Mouse (Mus musculus): ENCODE measurements around the gene Artn. TPM values are rescaled to one million over a fixed set of nuclear protein-coding genes. Genes with fewer than 3 reads are reported as not detected.

Artn gene
- total RNA-seq, 2 experiments from 2014 or later: 1.8 to 2.3 TPM

DNA sequence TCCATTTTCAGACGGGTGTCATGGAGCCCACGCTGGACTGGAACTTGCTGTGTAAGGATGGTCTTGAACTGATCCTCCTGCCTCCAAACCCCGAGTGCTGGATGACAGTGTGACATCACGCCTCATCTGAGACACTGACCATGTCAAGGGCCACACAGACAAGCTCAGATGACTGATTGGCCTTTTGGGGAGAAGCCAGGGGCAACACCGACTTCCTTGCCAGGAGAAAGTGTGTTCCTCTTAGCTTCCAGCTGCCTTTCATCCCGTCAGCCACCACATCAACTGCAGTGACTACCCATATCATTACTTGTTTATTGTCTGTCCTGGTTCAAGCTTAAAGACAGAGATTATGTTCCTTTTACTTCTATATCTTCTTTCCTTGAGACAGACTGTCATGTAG, 4.6 kb downstream of the Artn start:
- no peak for DNase-seq (ENCODE audit: low spot score in 2 of 2)
- intact Hi-C loops (cut with DNase I): loop anchor here (10.0 kb wide), 1 partner anchor 100 kb away; no protein-coding TSS in a partner anchor

DNA sequence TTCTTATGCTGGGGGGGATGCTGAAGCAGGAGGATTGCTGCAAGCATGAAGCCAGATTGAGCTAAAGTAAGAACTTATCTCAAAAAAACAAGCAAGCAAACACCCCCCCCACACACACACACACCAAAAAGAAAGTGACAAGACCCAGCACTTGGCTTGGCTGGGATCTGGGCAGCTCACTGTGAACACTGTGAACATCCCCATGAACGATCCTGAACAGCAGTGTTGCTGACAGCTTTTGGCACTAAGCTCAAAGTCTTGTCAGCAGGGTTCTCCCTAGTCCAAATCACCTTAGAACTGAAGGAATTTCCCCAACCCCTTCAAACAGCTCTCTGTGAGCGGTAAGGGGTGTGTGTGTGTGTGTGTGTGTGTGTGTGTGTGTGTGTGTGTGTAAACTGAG, 6.1 kb downstream of the Artn start:
- intact Hi-C loops (cut with DNase I): loop anchor here (10.0 kb wide), 1 partner anchor 99 kb away; no protein-coding TSS in a partner anchor

GRCm38 (mm10) chr4:117921358-117921757, 8.2 kb downstream of the Artn start:
- no peak for DNase-seq (ENCODE audit: low spot score in 2 of 2)
- intact Hi-C loops (cut with DNase I): loop anchor here (10.0 kb wide), 1 partner anchor 97 kb away; no protein-coding TSS in a partner anchor

More for the DNA sequence above, 6.1 kb downstream of the Artn start:
- DNase-seq (ENCODE audit: low spot score in 2 of 2): no peak

- DNase-seq (ENCODE audit: low spot score in 2 of 2): no peak
- intact Hi-C loops (cut with DNase I): no loop called here
These were observed 10.8 kb downstream of the Artn start for GRCm38 (mm10) chr4:117918762-117919161.

GRCm38 (mm10) chr4:117918261-117918660, 11.3 kb downstream of the Artn start:
- intact Hi-C loops (cut with DNase I): no loop called here
- no peak for DNase-seq (ENCODE audit: low spot score in 2 of 2)

DNA sequence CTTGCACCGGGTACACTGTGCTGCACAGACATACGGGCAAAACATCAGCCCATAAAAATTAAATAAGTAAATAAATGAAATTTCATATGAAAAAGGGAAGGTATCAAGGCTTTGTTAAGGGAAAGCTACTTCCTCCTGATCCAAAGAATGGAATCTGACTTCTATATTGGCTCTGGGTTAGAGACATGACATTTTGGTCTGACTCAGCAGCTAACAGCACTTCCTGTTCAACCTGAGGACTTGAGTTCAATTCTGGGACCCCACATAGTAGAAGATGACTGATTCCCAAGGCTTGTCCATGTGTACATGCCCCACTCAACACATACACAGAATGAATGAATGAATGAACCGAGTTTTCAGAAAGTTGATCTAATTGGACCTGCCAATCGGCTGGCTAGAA, 11.7 kb downstream of the Artn start:
- no peak for DNase-seq (ENCODE audit: low spot score in 2 of 2)
- intact Hi-C loops (cut with DNase I): no loop called here

GRCm38 (mm10) chr4:117917402-117917801, 12.2 kb downstream of the Artn start:
- no peak for DNase-seq (ENCODE audit: low spot score in 2 of 2)
- intact Hi-C loops (cut with DNase I): no loop called here

GRCm38 (mm10) chr4:117916386-117916785, 13.2 kb downstream of the Artn start:
- no peak for DNase-seq (ENCODE audit: low spot score in 2 of 2)
- intact Hi-C loops (cut with DNase I): no loop called here

GRCm38 (mm10) chr4:117915489-117916105, 14.0 kb downstream of the Artn start:
- intact Hi-C loops (cut with DNase I): no loop called here
- DNase-seq (ENCODE audit: low spot score in 2 of 2): no peak

DNA sequence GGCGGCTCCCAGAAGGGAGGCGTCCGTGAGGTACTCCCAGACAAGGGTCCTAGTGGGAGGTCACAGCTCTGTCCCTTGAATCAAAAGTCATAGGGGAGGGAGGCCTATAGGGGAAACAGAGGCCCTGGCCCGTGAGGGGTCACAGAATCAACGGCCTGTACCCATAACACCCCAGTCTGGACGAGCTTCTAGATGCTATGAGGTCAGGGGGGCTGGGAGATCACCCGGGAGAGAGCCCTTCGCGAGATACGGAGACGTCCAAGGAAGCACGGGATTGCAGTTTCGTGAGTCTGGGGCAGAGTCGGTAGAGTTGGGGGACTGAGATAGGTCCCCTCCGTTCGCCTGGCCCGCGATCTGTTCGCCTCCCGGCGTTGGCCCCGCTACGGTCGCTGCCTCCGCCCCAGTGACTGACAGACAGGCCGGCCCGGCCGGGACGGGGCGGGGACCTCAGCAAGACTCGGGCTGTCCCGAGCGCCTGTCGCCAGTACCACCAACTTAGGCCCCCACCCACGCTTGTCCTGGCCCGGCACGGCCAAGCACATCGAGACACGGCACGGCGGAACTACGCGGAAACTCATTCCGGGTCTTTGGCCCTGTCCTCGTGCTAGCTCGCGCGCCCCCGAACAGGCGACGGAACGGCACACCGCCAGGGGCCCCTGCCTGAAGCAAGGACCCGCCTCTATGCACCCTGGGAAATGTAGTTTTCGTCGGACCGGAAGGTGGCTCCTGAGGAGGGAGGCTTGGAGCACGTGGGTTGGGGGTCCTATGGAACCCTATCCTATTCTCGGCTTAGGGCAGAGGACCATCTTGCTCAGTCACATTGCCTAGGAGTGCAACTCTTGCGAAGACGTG, 14.7 kb downstream of the Artn start, which contains the start of gene Ipo13:
Gene Ipo13, minus strand, starts transcription at position 409 of the 852 bp plus-strand sequence.
- DNase-seq (ENCODE audit: low spot score in 2 of 2): peak; percentile 87 to 90
- intact Hi-C loops (cut with DNase I): no loop called here

DNA sequence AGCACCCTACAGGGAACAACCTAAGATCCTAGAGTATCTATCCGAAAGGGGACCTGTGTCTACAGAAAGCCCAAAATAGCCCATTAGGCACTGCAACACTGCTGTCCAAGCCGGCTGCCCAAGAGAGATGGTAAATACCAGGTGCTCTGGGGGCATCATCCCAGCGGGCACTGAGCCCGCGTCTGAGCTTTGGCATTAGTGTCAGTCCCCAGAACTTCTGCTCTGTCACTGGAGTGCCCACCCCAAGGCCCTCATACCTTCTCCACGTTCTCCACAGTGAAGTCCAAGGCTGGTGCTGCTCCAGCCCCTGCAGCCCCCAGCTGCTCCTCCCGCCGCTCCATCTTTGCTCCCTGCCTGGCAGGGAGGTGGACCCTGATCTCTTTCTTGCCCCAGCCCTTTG, 15.5 kb downstream of the Artn start:
- intact Hi-C loops (cut with DNase I): no loop called here
- DNase-seq (ENCODE audit: low spot score in 2 of 2): no peak

GRCm38 (mm10) chr4:117913421-117913820, 16.1 kb downstream of the Artn start:
- intact Hi-C loops (cut with DNase I): no loop called here
- DNase-seq (ENCODE audit: low spot score in 2 of 2): no peak

- intact Hi-C loops (cut with DNase I): no loop called here
These were observed 16.8 kb downstream of the Artn start for GRCm38 (mm10) chr4:117912685-117913273.

DNA sequence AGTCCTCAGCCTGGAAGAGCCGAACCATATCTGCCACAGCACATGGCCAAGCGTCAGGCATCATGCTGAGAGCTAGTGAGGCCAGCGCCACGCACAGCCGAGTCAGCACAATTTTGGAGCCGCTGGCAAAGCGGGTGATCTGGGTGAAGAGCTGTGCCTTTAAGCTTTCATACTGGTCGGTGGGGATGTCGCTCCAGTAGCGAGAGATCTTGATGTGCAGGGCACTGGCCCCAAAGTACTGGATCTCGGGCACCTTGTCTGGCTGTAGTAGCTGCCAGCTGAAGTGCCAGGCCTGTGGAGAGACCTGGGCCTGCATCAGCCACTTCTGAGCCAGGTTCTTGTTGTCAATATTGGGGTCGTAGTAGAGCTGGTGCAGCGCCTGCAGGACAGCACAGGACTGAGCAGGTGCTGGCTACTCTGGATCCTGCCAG, 17.4 kb downstream of the Artn start:
- intact Hi-C loops (cut with DNase I): no loop called here
- no peak for DNase-seq (ENCODE audit: low spot score in 2 of 2)

More at GRCm38 (mm10) chr4:117912685-117913273, 16.8 kb downstream of the Artn start:
- no peak for DNase-seq (ENCODE audit: low spot score in 2 of 2)

DNA sequence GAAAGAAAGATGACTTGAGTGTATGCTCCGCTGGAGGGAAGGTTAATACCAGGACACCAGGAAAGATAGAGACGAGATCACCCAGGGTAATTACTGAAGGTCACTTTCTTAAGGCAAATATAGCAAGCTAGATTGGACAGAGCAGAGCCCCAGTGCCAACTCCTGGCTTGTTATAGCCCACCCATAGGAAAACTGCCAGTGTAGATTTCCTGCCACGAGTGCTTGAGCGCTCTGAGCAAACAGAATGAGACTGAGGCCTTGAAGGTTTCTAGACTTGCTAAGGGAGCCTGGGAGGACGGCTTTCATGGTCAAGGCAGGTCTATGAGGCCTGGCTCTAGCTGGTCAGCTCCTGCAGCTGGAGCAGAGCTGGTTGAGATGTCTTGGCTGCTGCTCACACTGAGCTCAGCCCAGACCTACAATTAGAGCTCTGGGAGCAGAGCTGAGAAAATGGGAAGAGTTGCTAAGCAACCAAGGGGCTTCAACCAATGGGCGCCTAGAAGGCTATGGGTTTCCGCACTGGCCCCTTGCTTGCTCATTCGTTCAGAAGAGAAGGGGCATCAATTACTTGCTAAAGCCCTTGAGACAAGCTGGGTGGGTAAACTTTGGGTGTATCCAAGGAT, 20.6 kb downstream of the Artn start:
- DNase-seq (ENCODE audit: low spot score in 2 of 2): peak; percentile 66 to 69
- intact Hi-C loops (cut with DNase I): no loop called here

DNA sequence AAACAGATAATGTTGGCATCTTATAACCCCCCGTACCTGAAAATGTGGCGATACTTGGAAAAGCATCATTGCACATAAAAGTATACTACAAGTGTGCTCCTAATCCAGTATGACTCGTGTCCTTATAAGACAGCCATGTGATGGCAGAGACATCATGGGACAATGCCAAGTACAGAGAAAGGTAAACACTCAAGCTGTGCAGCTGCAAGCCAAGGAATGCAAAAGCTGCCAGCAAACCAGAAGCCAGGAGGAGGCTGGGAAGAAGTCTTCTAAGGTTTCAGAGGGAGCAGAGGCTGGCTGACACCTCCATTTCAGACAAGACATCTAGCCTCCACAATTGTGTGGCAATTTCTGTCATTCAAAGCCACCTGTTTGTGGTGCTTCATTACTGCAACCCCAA, 23.4 kb downstream of the Artn start:
- DNase-seq (ENCODE audit: low spot score in 2 of 2): peak in 1 of 2 experiments; percentile 69

DNA sequence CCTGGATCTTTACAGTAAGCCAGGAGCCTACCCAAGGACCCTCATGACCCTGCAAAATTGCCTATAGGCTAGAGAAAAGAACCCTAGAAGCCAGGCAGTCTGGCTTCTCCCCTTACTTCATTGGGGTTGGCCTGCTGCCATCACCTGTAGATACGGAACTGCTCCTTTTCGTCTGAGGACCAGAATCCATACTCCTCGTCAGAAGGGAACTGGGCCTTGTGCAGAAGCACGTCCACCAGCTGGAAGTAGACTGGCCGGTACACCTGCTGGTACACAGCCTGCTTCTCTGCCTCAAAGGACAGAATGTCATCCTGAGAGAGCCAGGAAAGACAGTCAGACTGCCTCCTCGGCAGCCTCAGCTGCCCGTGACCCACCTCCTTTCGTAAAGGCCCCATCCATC, 24.8 kb downstream of the Artn start:
- DNase-seq (ENCODE audit: low spot score in 2 of 2): no peak
- intact Hi-C loops (cut with DNase I): no loop called here

More for the DNA sequence above, 23.4 kb downstream of the Artn start:
- intact Hi-C loops (cut with DNase I): no loop called here

- intact Hi-C loops (cut with DNase I): no loop called here
- DNase-seq (ENCODE audit: low spot score in 2 of 2): peak; percentile 44 to 78
These were observed 25.5 kb downstream of the Artn start for GRCm38 (mm10) chr4:117904094-117904493.

DNA sequence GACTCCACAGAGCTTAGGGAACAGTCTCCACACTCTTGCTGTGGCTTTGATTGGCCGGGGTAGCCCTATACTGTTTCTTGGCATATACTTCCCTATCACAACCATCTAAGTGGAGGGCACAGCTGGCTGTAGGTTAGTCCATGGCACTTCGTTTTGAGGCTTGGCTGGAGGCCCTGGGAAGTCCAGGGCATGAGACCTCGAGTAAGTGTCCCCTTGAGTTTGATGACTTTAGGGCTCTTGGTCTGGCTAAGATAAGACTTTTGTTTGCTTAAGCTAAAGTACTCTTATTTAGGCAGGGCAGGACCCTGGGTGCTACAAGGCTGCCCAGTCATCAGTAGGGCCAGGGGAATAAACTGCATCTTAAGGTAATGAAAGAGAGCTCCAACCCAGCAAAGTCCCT, 31.5 kb downstream of the Artn start:
- intact Hi-C loops (cut with DNase I): no loop called here
- no peak for DNase-seq (ENCODE audit: low spot score in 2 of 2)

DNA sequence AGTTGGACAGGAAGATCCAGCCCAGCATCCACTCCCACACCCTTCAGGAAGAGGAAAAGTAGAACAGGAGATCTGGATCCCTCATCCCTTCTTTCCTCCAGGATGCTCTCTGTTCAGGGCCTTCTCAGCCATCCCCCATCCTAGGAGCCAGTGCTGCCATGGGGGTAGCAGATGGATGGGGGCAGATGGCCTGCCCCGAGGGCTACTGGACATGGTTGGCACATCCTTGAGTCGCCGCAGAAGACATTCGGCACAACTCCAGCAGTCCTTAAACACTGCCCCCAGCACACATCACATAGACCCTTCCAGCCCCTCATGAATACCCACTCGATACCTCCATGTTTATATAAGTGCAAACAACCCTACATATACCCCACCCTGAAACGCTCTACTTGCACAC, 33.5 kb downstream of the Artn start:
- intact Hi-C loops (cut with DNase I): no loop called here
- DNase-seq (ENCODE audit: low spot score in 2 of 2): no peak
